Mouse (Mus musculus): ENCODE data around the gene Sptlc3. TPM values are rescaled to one million over a fixed set of nuclear protein-coding genes. Genes with fewer than 3 reads are reported as not detected.

Sptlc3 gene
- not detected in 2 replicates for polyA plus RNA-seq (2011; ENCODE audit: insufficient read depth, insufficient read length, low replicate concordance, missing spikeins)

GRCm38 (mm10) chr2:139493836-139494235, at the start of gene Sptlc3:
Gene Sptlc3, plus strand, starts transcription at chr2:139493913.
- H3K27ac ChIP-seq (ENCODE audit: control insufficient read depth, insufficient read depth, low read depth, low read length, poor library complexity), result no peak within 1 kb of the TSS
- WGBS, result 55% methylated on average over 5 of the region's 5 CpGs
- H3K4me1 ChIP-seq (ENCODE audit: control insufficient read depth, insufficient read depth, low read length), result no peaks in the 10 kb centered on the region
- H3K4me3 ChIP-seq (replicated peaks; ENCODE audit: control insufficient read depth, low read depth, low read length), result no peak within 1 kb of the TSS
- TF ChIP-seq POLR2A (IDR thresholded peaks at IDR 0.05; ENCODE audit: borderline replicate concordance, control insufficient read depth, low read depth, low read length) (no peak), CTCF (IDR thresholded peaks at IDR 0.05; ENCODE audit: control insufficient read depth, insufficient read depth, low read length) (no peak)

DNA sequence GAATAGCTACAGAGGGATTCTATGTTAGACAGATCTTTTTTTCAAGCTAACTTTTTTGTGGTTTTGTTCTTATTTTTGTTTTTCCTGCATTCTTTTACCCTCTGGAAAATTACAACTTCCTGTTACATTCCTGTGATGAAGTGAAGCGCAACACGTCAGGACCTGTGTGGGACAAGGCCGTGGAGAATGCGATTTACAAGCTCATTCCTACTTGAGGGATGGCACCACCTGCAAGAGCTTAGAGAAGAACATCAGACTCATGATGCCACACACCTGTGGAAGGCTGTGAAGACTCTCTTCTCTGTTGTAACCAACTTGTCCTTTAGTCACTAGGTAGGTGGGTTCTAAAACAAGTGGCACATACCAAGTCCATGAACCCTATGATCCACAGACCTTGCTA, 26.0 kb upstream of the Sptlc3 start:
- 66% methylated on average over 4 of the region's 4 CpGs for WGBS
- H3K27ac ChIP-seq (ENCODE audit: control insufficient read depth, insufficient read depth, low read depth, low read length, poor library complexity), result no peak overlapping the region
- no peak for TF ChIP-seq CTCF (IDR thresholded peaks at IDR 0.05; ENCODE audit: control insufficient read depth, insufficient read depth, low read length)
- no peak for TF ChIP-seq POLR2A (IDR thresholded peaks at IDR 0.05; ENCODE audit: borderline replicate concordance, control insufficient read depth, low read depth, low read length)
- no peaks in the 10 kb centered on the region for H3K4me1 ChIP-seq (ENCODE audit: control insufficient read depth, insufficient read depth, low read length)
- no peak overlapping the region for H3K4me3 ChIP-seq (replicated peaks; ENCODE audit: control insufficient read depth, low read depth, low read length)

DNA sequence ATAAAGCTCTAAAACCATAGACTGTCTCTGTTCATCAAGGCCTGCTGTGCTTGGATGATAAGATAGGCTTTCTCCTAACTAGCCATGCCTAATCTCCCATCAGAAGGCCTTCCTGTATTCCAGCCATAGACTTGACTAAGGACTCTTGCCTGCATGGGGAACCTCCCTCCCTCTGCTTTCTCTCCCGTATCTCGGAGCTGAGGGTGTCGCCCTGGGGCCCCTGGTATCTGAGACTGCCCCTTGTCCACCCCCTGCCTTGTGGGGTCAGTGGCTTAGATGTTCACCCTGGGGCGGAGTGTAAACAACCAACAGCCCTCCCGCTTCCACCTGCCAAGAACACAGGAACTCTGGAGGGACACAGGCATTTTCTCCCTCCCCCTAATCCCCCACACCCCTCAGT, 5.0 kb upstream of the Sptlc3 start:
- Histone ChIP-seq H3K27ac (ENCODE audit: control insufficient read depth, insufficient read depth, low read depth, low read length, poor library complexity) (no peak overlapping the region), H3K4me1 (ENCODE audit: control insufficient read depth, insufficient read depth, low read length) (no peaks in the 10 kb centered on the region), H3K4me3 (replicated peaks; ENCODE audit: control insufficient read depth, low read depth, low read length) (no peak overlapping the region)
- WGBS, result 69% methylated on average over 5 of the region's 5 CpGs
- TF ChIP-seq CTCF (IDR thresholded peaks at IDR 0.05; ENCODE audit: control insufficient read depth, insufficient read depth, low read length) (no peak), POLR2A (IDR thresholded peaks at IDR 0.05; ENCODE audit: borderline replicate concordance, control insufficient read depth, low read depth, low read length) (no peak)

- Histone ChIP-seq H3K4me3 (replicated peaks; ENCODE audit: control insufficient read depth, low read depth, low read length) (no peak overlapping the region), H3K27ac (ENCODE audit: control insufficient read depth, insufficient read depth, low read depth, low read length, poor library complexity) (no peak overlapping the region), H3K4me1 (ENCODE audit: control insufficient read depth, insufficient read depth, low read length) (no peaks in the 10 kb centered on the region)
- WGBS, result 27% methylated on average over 5 of the region's 5 CpGs
- TF ChIP-seq POLR2A (IDR thresholded peaks at IDR 0.05; ENCODE audit: borderline replicate concordance, control insufficient read depth, low read depth, low read length), result no peak
- TF ChIP-seq CTCF (IDR thresholded peaks at IDR 0.05; ENCODE audit: control insufficient read depth, insufficient read depth, low read length), result no peak
These were observed 916 bp downstream of the Sptlc3 start for GRCm38 (mm10) chr2:139494629-139495028.

DNA sequence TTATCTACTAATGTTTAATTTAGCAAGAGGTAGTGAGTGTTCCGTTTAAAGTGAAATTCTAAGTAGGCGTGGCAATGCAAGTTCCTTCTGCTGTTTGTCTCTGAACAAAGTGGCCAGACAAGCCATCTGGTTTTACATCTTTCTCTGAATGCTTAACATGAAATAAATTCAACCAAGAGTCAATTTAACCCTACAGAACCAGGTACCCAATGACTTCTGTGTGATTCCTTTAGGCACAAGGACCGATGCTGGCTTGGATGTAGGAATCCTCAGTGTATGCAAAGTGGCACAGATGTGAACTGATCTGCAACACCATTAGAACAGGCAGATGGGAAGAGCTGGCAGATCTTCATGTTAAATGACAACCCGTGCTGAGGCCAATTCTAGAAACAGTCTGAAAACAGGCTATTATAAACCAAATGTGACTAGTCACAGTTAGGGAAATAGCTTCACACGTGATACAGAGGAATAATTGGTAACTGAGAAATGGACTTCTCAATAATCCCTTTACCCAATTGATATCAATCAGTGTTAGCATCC, 68.3 kb downstream of the Sptlc3 start:
- no peak overlapping the region for H3K4me3 ChIP-seq (replicated peaks; ENCODE audit: control insufficient read depth, low read depth, low read length)
- TF ChIP-seq POLR2A (IDR thresholded peaks at IDR 0.05; ENCODE audit: borderline replicate concordance, control insufficient read depth, low read depth, low read length), result no peak
- TF ChIP-seq CTCF (IDR thresholded peaks at IDR 0.05; ENCODE audit: control insufficient read depth, insufficient read depth, low read length), result no peak
- H3K27ac ChIP-seq (ENCODE audit: control insufficient read depth, insufficient read depth, low read depth, low read length, poor library complexity), result no peak overlapping the region
- no peaks in the 10 kb centered on the region for H3K4me1 ChIP-seq (ENCODE audit: control insufficient read depth, insufficient read depth, low read length)
- 72% methylated on average over 5 of the region's 5 CpGs for WGBS

- WGBS, result 6% methylated on average over 3 of the region's 3 CpGs
These were observed 85.6 kb downstream of the Sptlc3 start for GRCm38 (mm10) chr2:139579280-139579679.

GRCm38 (mm10) chr2:139582766-139583165, 89.1 kb downstream of the Sptlc3 start:
- TF ChIP-seq CTCF (IDR thresholded peaks at IDR 0.05; ENCODE audit: control insufficient read depth, insufficient read depth, low read length) (no peak), POLR2A (IDR thresholded peaks at IDR 0.05; ENCODE audit: borderline replicate concordance, control insufficient read depth, low read depth, low read length) (no peak)
- Histone ChIP-seq H3K27ac (ENCODE audit: control insufficient read depth, insufficient read depth, low read depth, low read length, poor library complexity) (no peak overlapping the region), H3K4me3 (replicated peaks; ENCODE audit: control insufficient read depth, low read depth, low read length) (no peak overlapping the region), H3K4me1 (ENCODE audit: control insufficient read depth, insufficient read depth, low read length) (no peaks in the 10 kb centered on the region)
- 62% methylated on average over 6 of the region's 6 CpGs for WGBS

More at GRCm38 (mm10) chr2:139579280-139579679, 85.6 kb downstream of the Sptlc3 start:
- no peak for TF ChIP-seq CTCF (IDR thresholded peaks at IDR 0.05; ENCODE audit: control insufficient read depth, insufficient read depth, low read length)
- TF ChIP-seq POLR2A (IDR thresholded peaks at IDR 0.05; ENCODE audit: borderline replicate concordance, control insufficient read depth, low read depth, low read length), result no peak
- no peak overlapping the region for H3K4me3 ChIP-seq (replicated peaks; ENCODE audit: control insufficient read depth, low read depth, low read length)
- H3K27ac ChIP-seq (ENCODE audit: control insufficient read depth, insufficient read depth, low read depth, low read length, poor library complexity), result no peak overlapping the region
- H3K4me1 ChIP-seq (ENCODE audit: control insufficient read depth, insufficient read depth, low read length), result no peaks in the 10 kb centered on the region

GRCm38 (mm10) chr2:139587660-139588200, 94.0 kb downstream of the Sptlc3 start:
- Histone ChIP-seq H3K4me1 (ENCODE audit: control insufficient read depth, insufficient read depth, low read length) (no peaks in the 10 kb centered on the region), H3K27ac (ENCODE audit: control insufficient read depth, insufficient read depth, low read depth, low read length, poor library complexity) (no peak overlapping the region)

More at GRCm38 (mm10) chr2:139587660-139588200, 94.0 kb downstream of the Sptlc3 start:
- H3K4me3 ChIP-seq (replicated peaks; ENCODE audit: control insufficient read depth, low read depth, low read length), result no peak overlapping the region
- 73% methylated on average over 2 of the region's 2 CpGs for WGBS
- no peak for TF ChIP-seq POLR2A (IDR thresholded peaks at IDR 0.05; ENCODE audit: borderline replicate concordance, control insufficient read depth, low read depth, low read length)
- no peak for TF ChIP-seq CTCF (IDR thresholded peaks at IDR 0.05; ENCODE audit: control insufficient read depth, insufficient read depth, low read length)
